Mouse (Mus musculus): ENCODE measurements around the gene Atg9a.
"Not testable (repeated sequence)": the region's sequence is repeated elsewhere in the genome, so short reads cannot be mapped to it uniquely, and the experiment has no call there.

Atg9a gene

DNA sequence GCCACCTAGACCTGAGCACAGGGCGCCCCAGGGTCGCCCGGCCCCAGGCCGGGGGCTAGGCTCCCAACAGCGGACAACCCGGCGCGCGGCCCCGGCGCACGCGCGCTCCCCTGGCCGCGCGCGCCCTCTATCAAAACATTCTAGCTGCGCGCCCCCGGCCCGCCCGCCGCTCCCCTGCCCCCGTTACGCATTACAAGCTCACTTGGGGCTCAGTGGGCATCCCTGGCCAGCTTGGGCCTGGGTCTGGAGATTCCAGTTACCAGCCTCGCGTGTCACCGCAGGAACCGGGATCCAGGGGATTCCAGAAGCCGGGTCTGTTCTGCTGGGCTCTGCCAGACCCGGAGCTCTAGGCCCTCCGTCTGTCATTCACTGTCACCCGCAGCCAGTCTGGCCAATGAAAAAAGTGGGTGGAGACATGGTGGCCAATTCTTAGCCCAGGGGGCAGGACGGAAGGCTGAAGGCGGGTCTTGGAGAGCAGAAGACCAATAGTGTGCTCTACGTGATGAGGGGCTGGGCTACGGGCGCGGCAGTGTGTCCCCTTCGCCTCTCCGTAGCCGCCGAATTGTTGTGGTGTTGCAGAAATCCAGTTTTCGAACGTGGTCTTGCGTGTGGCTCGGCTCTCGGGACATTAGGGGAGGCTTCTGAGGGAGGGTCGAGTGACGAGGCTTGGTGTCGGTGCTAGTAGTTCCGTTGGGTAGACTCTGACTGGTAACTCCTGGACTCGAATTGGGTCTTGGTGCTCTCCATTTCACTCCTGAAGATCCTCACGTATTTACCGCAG lies at the start of gene Atg9a, which contains the start of gene Ankzf1:
Gene Atg9a (minus strand): TSS at position 575 of the 781 bp plus-strand sequence.
Gene Ankzf1 (plus strand): TSS at position 530 of the 781 bp plus-strand sequence.
- DNase-seq (ENCODE audit: low spot score in 2 of 2): peak; percentile 86 to 96

DNA sequence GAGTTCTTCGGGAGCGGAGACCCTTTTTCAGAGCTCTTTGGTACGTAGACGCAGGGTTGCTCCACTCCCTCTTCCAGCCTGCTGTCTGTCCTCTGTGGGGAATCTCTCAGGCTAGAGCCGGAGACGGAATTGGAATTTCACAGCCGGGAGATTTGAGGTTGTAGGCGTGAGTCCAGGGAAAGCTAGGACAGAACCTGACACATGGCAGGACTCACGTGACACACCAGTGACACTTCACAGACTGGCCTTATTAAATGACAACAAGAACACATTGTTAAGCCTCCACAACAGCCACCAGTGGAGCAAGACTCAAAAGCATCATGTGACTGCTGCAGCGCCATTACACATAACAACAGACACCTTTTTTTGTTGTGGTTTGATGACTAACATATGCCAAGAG lies 47.6 kb upstream of the Atg9a start:
- DNase-seq (ENCODE audit: low spot score in 2 of 2): no peak

DNA sequence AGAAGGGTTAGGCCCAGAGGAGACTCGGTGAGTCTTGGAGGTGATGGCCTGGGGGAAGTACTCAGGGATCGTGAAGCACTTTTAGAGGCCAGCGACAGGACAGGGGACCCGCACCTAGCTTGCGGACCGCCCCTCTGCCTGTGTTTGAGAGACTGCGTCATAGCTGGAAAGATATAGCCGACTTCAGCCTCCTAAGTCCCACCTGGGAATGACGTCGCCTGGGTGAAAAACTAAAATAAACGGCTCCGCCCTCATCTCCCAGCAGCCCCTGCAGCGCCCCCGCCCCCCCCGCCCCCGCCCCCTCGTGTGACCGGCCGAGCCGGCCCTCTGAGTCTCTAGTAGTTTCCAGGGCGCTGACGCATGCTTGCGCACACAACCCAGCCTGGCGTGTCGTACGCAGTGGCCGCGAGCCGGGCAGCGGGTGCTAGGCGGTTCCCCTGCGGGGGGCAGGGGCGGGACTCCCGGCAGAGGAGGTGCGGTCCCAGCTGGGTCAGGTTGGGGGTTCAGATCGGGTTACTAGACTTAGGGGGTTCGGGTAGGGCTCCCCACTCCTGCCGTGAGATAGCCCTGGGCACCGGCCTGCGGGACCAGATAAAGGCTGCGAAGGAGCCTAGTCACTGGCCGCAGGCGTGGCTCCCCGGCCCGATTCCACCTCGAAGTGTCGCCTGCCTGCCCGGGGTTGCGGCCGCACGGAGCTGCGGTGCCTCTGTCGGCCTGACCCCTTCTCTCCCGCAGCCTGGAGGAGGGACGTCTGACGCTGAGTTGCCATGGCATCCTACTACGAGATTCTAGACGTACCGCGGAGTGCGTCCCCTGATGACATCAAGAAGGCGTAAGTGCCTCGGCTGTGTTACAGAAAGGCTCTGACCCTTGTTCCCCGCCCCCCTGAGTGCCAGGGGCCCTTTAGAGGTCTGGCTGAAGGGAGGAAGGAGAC lies 44.4 kb upstream of the Atg9a start, which contains the start of gene Dnajb2:
Gene Dnajb2 (plus strand): TSS at position 290 of the 934 bp plus-strand sequence.
- peak; percentile 83 to 87 for DNase-seq (ENCODE audit: low spot score in 2 of 2)

DNA sequence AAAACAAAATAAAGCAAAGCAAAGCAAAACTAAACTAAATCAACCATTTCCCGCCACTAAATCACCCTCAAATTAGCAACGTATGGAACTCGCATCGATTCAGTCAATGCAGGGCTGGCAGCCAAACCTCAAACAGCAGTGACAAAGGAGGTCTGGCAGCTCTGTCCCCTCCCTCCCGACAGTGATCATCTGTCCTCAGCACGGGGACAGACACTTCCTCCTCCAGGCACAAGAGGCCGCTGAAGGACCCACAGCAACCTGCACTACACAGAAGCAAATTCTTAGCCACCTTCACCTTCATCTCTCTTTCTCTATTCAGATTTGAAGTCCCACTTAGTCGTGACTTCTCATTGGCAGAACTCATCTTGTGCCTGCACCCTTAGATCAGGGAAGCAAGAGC lies 42.6 kb upstream of the Atg9a start:
- DNase-seq (ENCODE audit: low spot score in 2 of 2): no peak

DNA sequence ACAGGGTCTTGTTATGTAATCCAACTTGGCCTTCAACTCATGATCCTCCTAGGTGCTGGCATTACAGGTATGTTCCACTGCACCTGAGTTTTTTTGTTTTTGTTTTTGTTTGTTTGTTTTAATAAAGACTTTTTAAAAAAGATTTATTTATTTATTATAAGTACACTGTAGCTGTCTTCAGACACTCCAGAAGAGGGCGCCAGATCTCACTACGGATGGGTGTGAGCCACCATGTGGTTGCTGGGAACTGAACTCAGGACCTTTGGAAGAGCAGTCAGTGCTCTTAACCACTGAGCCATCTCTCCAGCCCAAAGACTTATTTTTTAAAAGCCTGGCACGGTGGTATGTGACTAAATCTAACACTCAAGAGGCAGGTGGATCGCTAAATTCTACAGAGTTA lies 40.5 kb upstream of the Atg9a start:
- DNase-seq (ENCODE audit: low spot score in 2 of 2): not testable (repeated sequence)

DNA sequence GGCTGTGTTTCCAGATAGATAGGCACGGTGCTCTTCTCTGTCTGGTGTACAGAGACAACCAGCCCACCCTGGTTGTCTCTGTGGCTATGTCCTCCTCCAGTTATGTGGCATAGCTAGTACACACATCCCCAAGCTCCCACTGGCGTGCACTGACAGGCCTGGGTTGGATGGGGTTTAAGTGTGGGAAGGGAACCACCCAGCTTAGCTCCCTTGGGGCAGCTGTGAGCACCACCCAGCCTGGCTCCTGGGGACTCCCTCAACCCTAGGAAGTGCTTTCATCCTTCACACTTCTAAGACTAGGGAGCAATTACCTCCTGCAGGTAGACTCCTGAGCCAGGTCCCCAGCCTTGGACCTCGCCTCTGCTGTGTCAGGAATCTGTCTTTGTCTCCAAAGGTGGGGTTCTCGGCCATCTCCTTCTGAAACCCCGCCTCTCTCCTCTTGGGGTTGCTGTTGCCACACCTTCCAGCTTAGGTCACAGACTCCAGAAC lies 39.7 kb upstream of the Atg9a start, which contains the start of gene A630095N17Rik:
Gene A630095N17Rik (minus strand): TSS at position 439 of the 489 bp plus-strand sequence.
- DNase-seq (ENCODE audit: low spot score in 2 of 2): no peak

DNA sequence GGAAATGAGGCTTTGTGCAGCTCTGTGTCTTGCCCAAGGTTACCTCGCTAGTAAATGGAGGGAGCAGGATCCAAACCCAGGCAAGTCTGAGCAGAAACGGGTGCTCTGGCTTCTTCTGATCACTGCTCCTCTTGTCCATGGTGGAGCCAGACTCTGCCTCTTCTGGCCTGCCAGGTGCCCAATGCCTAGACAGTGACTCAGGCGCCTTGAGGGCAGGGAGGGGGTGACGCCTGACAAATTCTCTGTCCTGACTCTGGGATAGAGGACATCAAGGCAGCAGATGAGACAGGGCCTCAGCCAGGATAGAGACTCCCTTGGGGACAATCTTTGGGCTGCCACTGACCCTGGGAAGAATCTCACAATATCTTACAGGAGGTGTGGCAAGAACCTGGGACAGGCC lies 39.2 kb upstream of the Atg9a start:
- no peak for DNase-seq (ENCODE audit: low spot score in 2 of 2)

DNA sequence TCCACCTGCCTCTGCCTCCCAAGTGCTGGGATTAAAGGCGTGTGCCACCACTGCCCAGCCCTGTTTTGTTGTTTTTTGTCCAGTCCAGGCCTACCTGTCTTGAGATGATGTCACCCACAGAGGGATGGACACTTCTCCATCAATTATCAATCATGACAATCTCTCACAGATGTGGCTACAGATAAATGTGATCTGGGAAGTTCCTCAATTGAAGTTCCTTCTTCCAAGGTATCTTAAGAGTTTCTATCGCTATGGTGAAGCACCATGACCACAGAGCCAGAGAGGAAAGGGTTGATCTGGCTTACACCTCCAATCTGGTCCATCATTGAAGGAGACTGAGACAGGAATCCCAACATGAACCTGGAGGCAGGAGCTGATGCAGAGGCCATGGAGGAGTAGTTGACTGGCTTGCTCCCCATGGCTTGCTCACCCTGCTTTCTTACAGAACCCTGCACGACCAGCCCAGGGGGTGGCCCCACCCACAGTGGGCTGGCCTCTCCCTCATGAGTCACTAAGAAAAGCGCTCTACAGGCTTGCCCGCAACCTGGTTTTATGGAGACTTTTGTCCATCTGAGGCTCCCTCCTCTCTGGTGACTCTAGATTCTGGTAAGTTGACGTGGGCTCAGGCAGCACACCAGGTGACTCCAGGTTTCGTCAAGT lies 38.5 kb upstream of the Atg9a start:
- no peak for DNase-seq (ENCODE audit: low spot score in 2 of 2)

DNA sequence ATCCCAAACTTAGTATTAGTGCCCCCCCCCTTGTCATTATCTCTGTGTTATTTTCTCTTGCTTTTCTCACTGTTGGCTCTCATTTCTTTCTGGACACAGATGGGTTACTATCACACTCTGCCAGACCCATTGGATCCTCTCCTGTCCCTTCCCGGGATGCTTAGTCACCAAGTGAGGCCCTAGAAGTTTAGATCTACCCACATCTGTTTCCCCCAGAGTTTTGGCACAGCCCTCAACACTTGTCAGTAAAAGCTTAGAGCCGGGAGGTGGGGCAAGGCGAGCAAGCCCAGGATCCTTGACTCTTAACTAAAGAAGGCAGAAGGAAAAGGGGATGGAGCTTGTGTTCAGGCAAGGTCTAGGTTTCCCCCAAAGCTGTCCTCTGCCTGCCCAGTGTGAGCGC lies 37.2 kb upstream of the Atg9a start:
- no peak for DNase-seq (ENCODE audit: low spot score in 2 of 2)

DNA sequence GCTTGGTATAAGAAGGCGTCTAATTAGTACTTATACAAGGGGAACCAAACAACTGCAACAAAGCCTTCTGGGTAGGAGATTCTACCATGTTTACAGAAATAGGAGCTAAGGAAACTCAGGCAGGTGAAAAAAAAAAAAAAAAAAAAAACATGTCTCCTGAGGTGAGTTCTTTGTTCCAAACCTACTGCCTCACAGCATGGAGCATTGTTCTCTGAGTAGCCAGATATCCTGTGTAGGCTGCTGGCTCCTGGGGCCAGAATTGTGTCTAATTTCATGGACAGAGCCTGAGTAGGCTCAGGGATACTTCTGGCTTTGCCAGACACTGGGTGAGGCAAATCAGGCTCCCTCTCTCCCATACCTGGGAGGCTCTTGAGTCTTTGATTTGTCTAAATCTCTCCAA lies 35.7 kb upstream of the Atg9a start:
- no peak for DNase-seq (ENCODE audit: low spot score in 2 of 2)

DNA sequence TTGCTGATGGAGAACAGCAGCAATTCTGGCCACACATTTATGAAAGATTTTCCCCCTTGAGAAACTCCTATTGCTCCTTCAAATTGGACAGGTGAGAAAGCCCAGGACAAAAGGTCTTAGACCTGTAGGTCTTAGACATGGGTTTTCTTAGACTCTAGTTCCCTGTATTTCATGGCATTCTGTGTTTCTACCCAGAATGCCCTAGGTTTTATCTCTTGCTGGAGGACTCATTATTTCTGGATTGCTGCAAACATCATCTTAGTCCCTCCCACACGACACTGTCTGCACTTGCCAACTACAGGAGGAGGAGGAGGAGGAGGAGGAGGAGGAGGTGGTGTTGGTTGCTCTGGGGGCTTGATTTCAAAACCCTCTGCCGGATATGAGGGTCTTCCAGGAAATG lies 34.1 kb upstream of the Atg9a start:
- no peak for DNase-seq (ENCODE audit: low spot score in 2 of 2)

DNA sequence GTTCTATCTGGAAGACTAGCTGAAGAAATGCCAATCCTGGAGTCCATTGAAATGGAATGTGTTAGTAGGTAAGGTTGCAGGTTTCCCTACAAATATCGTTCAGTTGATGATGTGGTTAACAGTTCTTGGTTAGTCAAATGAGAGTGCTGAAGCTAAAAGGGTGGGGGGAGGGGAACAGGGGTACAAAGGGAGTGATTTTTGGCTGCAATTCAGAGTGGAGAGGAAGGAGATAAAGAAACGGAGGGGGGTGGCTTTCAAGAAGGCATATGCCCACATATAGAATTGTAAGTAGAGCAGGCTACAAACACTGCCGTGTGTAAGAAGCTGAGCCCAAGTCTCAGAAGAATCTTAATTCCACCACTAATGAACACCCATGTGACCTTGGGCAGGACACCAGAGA lies 33.5 kb upstream of the Atg9a start:
- no peak for DNase-seq (ENCODE audit: low spot score in 2 of 2)

DNA sequence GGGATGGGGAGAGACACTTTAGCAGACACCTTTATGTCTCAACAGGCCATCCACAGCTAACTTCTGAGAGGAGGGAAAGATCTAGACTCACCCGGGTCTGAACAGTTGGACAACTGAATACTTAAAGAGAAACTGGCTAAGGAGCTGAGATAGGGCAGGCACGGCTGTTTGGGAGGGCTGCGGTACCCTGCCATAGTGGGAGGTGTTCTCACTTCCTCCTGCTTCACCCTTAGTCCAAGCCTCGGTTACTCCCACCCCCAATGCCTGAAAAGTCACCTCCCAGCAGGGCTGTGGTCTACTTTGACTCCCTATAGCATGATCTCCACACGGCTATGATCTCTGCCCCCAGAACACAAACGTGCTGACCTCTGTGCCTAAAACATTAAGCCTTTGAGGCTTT lies 31.5 kb upstream of the Atg9a start:
- no peak for DNase-seq (ENCODE audit: low spot score in 2 of 2)

DNA sequence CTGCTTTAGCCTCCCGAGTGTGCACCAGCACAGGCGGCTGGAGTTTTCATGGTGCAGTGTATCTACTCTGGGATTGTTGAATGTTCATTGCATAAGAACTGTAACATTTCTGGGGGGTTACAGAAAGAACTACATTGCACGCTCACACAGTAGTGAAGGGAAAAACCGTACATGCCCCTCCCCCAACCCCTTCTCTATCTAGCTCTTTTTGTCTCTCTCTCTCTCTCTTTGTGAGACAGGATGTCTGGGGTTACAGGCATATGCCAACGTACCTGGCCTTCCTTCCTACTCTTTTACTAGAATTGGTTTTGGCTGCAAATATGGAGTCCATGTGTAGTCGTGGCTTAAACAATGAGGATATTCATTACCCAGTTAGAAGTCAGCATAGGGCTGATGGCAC lies 30.9 kb upstream of the Atg9a start:
- DNase-seq (ENCODE audit: low spot score in 2 of 2): no peak

DNA sequence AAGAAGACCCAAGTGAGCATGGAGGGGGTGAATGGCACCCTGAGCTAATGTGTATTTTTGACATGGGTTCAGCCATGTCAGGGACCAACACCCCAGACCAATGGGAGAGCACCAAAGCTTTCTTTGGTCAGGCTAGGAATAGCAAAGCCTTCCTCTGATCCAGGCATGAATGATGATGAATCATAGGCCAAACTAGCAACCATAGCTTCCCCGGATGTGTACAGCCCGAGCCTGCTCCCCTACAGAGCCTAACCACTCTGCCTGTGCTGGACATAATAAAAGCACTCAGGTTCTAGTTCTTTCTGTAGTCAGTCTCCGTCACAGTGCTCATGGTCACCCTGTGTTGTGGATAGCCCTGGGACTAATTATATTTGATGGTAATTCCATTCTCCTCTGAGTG lies 29.5 kb upstream of the Atg9a start:
- DNase-seq (ENCODE audit: low spot score in 2 of 2): no peak

DNA sequence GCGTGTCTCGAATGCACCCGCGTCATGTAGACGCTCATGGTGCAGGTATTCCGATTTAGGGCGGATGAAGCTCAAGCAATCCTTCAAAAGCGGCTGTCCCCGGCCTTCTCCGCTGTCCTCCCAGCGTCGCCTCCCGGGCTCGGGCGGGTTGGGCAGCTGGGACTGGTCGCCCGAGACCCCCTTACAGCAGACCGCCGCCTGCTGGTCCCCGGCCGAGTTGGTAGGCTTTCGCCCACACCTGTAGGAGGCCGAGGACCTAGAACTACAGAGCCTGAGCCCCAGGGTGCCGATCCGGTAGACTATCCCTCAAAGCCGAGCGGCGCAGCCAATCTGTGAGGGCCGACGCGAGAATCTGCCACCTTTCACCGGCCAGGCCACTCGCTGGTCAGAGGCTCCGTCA lies 27.5 kb upstream of the Atg9a start, which contains the start of gene Tuba4a:
Gene Tuba4a (minus strand): TSS at position 335 of the 400 bp plus-strand sequence.
- DNase-seq (ENCODE audit: low spot score in 2 of 2): no peak

DNA sequence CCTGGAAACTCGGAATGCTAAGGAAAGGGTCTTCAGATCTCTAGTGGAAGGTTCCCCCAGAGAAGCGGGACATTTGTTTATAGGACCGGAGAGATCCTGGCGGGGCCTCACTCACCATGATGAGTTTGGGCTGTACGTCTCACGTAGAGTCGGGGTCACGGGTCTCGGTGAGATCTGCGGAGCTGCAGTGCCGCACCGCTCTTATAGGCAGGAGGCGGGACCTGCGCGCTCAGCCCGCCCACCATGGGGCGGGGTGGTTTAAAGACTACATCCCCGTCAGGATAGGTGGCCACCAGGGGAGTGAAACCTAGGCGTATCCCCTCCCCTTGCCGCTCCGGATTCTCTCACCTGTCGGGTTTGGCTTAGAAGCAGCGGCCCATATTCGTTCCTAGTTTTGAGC lies 27.1 kb upstream of the Atg9a start:
- peak; percentile 88 to 97 for DNase-seq (ENCODE audit: low spot score in 2 of 2)

DNA sequence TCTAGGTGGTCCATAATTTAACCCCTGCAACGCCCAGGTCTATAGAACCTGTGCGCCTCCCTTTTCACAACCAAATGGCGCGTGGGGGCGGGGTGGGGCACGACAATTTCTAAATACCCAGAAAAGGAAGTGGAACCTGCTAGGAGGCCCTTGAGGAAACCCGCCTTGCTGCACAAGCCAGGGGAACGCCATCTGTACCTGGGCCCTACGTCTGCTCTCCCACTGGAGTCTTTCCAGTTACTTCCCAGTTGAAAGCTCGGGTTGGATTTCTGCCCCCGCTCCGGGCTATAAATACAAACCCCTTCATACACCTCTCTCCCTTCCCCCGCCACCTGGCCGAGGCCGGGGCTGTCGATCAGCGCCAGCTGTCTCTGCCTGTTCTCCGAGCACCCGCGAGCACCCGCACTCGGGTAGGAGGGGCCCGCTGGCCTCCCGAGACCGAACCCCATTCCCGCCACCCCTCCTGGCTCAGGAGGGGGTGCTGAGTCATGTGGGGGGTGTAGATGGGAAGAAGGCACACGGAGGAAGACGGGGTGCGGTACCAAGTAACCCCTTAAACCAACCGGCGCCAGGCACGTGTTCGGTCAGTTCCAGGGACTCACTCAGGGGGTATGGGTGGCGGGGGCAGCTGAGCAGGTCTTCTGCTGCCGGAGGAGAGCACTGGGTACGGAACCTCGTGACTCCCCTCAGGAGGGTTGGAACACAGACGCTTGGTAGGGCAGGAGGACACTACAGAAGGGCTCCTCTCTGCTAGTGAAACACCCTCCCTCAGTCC lies 26.4 kb upstream of the Atg9a start:
- peak; percentile 25 to 56 for DNase-seq (ENCODE audit: low spot score in 2 of 2)

DNA sequence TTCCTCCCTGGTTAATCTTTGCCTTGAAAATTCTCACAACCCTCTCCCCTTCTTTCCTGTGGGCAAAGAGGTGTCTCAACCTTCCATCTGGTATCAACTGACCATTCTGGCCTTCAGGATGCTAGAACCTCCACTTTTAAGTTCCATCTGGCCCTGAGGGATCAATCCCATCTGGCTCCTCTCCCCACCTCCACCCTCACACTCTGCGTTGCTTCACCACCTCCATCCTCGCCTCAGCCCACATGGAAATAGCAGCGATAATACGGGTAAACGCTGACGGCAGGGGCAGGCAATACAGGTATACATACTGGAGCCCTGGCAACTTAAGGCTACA lies 25.9 kb upstream of the Atg9a start:
- DNase-seq (ENCODE audit: low spot score in 2 of 2): no peak

DNA sequence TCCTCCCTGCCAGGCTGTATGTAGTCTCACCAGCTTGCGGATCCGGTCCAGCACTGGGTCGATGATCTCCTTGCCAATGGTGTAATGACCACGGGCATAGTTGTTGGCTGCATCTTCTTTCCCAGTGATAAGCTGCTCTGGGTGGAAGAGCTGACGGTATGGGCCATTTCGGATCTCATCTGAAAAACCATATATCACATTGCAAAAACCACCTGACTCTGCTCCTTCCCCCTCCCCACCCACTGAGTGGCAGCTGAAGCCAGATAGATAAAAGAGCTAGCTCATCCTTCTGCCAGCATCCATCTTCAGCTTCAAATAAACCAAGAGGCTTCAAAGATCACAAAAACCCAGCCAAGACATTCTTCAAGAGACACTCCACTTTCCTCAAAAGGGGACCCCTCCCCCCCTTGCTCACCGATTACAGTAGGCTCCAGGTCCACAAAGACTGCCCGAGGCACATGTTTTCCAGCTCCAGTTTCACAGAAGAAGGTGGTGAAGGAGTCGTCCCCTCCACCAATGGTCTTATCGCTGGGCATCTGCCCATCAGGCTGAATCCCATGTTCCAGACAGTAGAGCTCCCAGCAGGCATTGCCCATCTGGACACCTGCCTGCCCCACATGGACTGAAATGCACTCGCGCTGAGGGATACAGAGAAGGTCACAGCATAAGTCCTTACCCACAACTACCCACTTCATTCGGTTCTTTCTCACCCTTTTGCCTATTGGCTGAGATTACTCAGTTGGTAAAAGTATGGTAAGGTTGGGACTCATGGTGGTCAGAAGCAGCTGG lies 25.0 kb upstream of the Atg9a start:
- no peak for DNase-seq (ENCODE audit: low spot score in 2 of 2)
